Mouse (Mus musculus): Measurements from ENCODE around the gene Aox1. TPM values are rescaled to one million over a fixed set of nuclear protein-coding genes. Genes with fewer than 3 reads are reported as not detected.

The Aox1 gene
- total RNA-seq, 2 experiments from 2014 or later = 2.9 to 4.3 TPM

Other genes starting within 250 kb of the Aox1 start
- gene Sgo2a, start 34.0 kb upstream of the Aox1 start, total RNA-seq (2021) = under 1 TPM; 0.49 to 0.57 TPM
- 10 to 100 TPM; 12.6 to 22.0 TPM for gene Kctd18, start 11.0 kb upstream of the Aox1 start, total RNA-seq (2021)
- 1 to 10 TPM; 1.8 to 5.3 TPM for gene Aox3, start 83.2 kb downstream of the Aox1 start, total RNA-seq (2021)
- 1 to 10 TPM; 5.3 to 5.8 TPM for gene Aox4, start 180.5 kb downstream of the Aox1 start, total RNA-seq (2021)
- not detected for gene Aox2, start 248.4 kb downstream of the Aox1 start, total RNA-seq (2021)

Data from left cerebral cortex, postnatal 36 days (tissue).